In the genomic region with DNA sequence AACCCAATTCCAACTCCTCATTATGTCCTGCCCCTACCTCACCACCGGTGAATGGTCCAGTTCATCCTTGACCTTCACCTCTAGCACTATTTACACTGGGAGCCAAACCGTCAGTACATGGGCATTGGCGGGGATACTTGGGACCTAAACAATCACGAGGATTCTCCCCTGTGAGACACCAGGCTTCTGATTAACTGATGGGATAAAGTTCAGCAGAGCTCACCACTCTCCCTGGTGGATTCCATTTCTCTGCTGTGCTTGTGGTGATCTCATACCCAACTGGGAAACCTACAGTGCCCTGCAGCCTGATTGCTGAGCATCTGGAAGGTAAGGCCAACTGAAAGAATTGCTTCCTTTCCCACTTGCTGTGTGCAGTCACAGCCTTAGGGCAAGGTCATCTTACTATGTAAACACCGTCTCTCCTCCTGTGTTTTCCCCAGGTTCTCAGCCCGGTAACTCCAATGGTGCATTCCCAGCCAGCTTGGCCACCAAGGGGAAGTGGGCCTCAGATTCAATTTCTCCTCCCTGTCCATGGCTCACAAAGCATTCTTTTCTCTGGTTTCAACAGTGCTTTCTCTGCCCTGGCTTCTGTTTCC, we compare ENCODE assay signal across 22 mouse cellular contexts.
DNase-seq lines count a peak whose midpoint lies in the region; ATAC-seq and TF ChIP-seq lines count a peak whose summit lies in the region.
"Had no signal": no experiment of that assay in that cellular context is flagged by ENCODE, and none has a peak within 500 bp of the region (broad histone marks: within the 10 kb centered on the region; RNA-seq: fewer than 3 reads in every experiment).

No protein-coding gene starts in this region.

- no peaks in the 10 kb centered on the region for H3K4me1 ChIP-seq in kidney, postnatal 0 days (replicated peaks; ENCODE audit: insufficient read depth, low read length)
- H3K4me1 ChIP-seq: embryonic facial prominence, embryonic 13.5 days; forebrain, embryonic 12.5 days; heart, embryonic 10.5 days had no signal

- no peaks in the 10 kb centered on the region for H3K27me3 ChIP-seq in kidney, postnatal 0 days (ENCODE audit: insufficient read depth, low read length)
- H3K27me3 ChIP-seq: embryonic facial prominence, embryonic 13.5 days; forebrain, embryonic 12.5 days had no signal

- no peak overlapping the region for H3K9ac ChIP-seq in kidney, postnatal 0 days (ENCODE audit: low read depth, low read length)
- H3K9ac ChIP-seq: embryonic facial prominence, embryonic 13.5 days; forebrain, embryonic 12.5 days had no signal

- H3K27ac ChIP-seq in kidney, postnatal 0 days = no peak overlapping the region
- H3K27ac ChIP-seq: embryonic facial prominence, embryonic 13.5 days; forebrain, embryonic 12.5 days; heart, embryonic 10.5 days had no signal

- intact Hi-C loops in left cerebral cortex, postnatal 4 days (cut with DNase I) = no loop called here

- H3K36me3 ChIP-seq in kidney, postnatal 0 days (ENCODE audit: insufficient read depth, low read length) = no peaks in the 10 kb centered on the region
- H3K36me3 ChIP-seq: embryonic facial prominence, embryonic 13.5 days; forebrain, embryonic 12.5 days; G1E; heart, embryonic 10.5 days had no signal

- peak; percentile 54 for DNase-seq in kidney, adult 11 months
- no peak for DNase-seq in kidney, postnatal 4 days
- peak; percentile 61 for DNase-seq in kidney, adult 9 months
- DNase-seq in kidney, postnatal 0 days (ENCODE audit: low spot score) = peak; percentile 29
- peak; percentile 35 for DNase-seq in yolk sac, embryonic 10.5 days (ENCODE audit: low spot score)
- DNase-seq in left cerebral cortex, postnatal 4 days = no peak
- DNase-seq in cerebellum, postnatal 14 days = no peak
- DNase-seq: adrenal gland, adult 8-10 months; B cell, adult 2 months; cerebellum, adult 11 months; cerebellum, adult 8-10 months; cerebellum, postnatal 36 days; gastrocnemius, postnatal 10 days; heart, adult 18-20 months; heart, postnatal 10 days; heart, postnatal 4 days had no signal

- H3K4me2 ChIP-seq in kidney, postnatal 0 days (ENCODE audit: low read length) = no peak overlapping the region
- H3K4me2 ChIP-seq: embryonic facial prominence, embryonic 13.5 days; forebrain, embryonic 12.5 days had no signal

- no peaks in the 10 kb centered on the region for H3K9me3 ChIP-seq in kidney, postnatal 0 days (replicated peaks; ENCODE audit: low read length)
- H3K9me3 ChIP-seq: embryonic facial prominence, embryonic 13.5 days; forebrain, embryonic 12.5 days; heart, embryonic 10.5 days had no signal

- ATAC-seq in kidney, postnatal 0 days (replicated peaks; ENCODE audit: low FRiP score, low read depth) = peak; percentile 54; the same call in 1 of the 2 replicates
- ATAC-seq: CD4-positive, CD25-positive, alpha-beta regulatory T cell, adult 4 months; forebrain, embryonic 16.5 days had no signal

- no peak for TF ChIP-seq CTCF in kidney, postnatal 0 days (IDR thresholded peaks at IDR 0.05; ENCODE audit: low read depth)

- H3K4me3 ChIP-seq in kidney, postnatal 0 days (replicated peaks; ENCODE audit: low read depth, low read length) = no peak overlapping the region
- H3K4me3 ChIP-seq: embryonic facial prominence, embryonic 13.5 days; forebrain, embryonic 12.5 days; heart, embryonic 10.5 days had no signal

- 38% methylated on average over 6 of the region's 6 CpGs for WGBS in kidney, postnatal 0 days

Comparison
In these comparisons a context has a peak if more than half of its experiments do, and no peak if none do; other contexts are left out.
1. DNase-seq: peak in kidney, adult 11 months (single experiment), kidney, adult 9 months (single experiment), kidney, postnatal 0 days (single experiment) and yolk sac, embryonic 10.5 days (single experiment); none in kidney, postnatal 4 days (0 of 2), left cerebral cortex, postnatal 4 days (single experiment) and cerebellum, postnatal 14 days (0 of 2).